Mouse (Mus musculus) liver, embryonic 14.5 days (tissue): Measurements from ENCODE around the gene Rdm1.

Source experiments
- CTCF ChIP-seq: IDR thresholded peaks from 2 replicates; pipeline ENCODE4 v1.5.1; 2016; ENCODE audit warnings: antibody characterized with exemption, low read depth, control low read depth
- EP300 ChIP-seq: IDR thresholded peaks from 2 replicates; pipeline ENCODE4 v1.6.1; 2016; ENCODE audit warnings: antibody characterized with exemption, low read depth

DNA sequence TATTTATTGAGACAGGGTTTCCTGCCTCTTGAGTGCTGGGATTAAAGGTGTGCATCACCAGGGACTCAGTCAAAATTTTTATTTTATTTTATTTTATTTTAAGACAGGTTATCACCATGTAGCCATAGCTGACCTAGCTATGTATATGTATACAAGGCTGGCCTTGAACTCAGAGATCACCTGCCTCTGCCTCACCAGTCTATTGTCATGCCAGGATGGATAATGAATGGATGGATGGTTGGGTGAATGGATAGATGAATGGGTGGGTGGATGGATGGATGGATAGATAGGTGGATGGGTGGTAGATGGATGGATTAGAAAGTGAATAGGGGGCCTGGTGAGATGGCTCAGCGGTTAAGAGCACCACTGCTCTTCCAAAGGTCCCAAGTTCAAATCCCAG lies 55.0 kb downstream of the Rdm1 start:
- TF ChIP-seq CTCF, result no peak
- TF ChIP-seq EP300, result no peak
